Mouse (Mus musculus) embryo, embryonic 10.5 days (tissue): ENCODE measurements around the gene Asic2.
A peak's percentile ranks its signal among the peaks of the same experiment; 100 is the strongest.

Experiments used
- DNase-seq: peaks from one replicate; pipeline ENCODE4 v3.0.0-alpha.2; 2015; ENCODE audit warnings: low spot score

The Asic2 gene

DNA sequence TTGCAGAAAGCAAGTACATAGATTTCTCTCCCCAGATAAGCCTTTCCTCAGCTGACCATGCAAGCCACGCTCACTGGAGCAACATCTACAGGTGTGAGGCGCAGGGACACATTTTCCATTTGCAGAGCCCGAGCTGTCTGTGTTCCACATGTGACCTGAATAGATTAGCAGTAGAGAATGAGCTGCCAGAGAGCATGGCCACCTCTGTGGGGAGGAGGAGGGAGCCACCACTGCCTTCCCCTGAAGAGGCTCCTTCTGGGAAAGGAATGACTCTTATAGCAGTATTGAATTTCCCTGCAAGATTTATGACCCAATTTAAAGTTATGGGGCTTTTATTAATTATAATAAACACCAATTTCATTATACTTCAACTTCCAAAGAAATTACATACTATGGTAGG is 230.5 kb downstream of the Asic2 start:
- no peak for DNase-seq

DNA sequence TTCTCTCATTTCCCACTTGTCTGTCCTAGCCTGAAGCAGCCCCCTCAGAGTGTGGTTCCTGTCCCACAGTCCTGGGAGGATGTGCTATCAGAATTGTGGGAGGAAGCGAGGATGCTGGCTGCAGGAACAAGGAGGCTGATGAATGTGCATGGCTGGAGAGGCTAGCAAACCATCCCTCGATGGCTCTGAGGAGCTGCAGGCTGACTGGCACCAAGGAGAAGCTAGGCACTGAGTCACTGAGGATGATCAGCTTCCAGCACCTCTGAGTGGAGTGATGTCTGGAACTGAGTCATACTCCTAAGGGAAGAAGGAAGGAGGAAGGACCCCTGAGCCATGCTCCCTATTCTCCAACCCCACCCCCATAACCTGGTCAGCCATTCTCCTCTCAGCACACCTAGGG is 246.2 kb downstream of the Asic2 start:
- no peak for DNase-seq

DNA sequence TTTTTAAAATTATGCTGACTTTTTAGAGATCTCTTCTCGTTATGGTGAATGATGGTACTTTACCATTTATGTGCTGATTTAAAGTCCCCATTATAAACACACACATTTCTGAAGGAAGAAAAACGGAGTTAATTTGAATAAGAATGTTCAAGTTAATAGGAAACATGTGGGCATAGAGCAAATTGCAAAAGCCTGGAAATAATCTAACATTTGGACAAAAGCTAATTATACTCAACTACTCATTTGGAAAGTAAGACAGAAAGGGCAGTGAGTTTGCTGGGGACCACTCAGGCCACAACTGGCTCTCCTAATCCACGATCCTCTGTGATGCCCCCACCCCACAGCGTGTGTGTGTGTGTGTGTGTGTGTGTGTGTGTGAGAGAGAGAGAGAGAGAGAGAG is 253.5 kb downstream of the Asic2 start:
- DNase-seq, result peak; percentile 11

DNA sequence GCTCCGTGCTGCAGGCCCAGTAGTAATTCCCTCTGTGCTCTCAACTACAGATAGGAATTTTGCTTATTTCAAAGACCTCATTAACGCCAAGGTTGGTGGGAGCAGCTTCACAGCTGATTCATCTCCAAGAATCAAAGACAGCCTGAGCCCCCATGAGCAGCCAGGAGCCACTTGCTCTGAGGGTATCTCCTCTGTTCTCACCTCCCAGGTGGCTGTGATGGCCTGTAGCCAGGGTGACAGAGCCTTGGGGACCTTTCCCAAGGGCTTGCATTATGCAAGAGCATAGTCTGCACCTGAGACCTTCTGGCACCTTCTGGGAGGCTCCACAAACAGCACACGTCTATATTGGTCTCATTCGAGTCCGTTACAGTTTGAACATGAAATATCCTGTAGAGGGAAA is 261.3 kb downstream of the Asic2 start:
- no peak for DNase-seq

DNA sequence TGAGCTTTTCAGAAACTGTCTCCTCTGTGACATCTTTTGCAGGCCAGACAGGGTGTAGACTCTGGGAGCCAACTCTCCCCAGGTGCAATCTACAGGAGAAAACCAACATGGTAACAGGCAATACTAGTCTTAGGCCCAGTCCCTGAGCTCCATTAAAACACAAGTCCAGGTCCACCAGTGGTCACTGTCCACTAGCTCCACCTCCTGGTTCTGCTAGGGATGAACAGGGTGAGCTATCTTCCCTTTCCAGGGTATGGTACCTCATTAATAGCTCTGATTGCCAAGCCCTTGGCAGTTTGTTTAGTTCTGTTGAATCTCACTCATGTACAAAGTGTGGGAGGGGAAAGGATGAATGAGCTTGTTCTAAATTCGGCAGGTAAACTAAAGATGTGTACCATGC is 270.2 kb downstream of the Asic2 start:
- DNase-seq, result no peak

DNA sequence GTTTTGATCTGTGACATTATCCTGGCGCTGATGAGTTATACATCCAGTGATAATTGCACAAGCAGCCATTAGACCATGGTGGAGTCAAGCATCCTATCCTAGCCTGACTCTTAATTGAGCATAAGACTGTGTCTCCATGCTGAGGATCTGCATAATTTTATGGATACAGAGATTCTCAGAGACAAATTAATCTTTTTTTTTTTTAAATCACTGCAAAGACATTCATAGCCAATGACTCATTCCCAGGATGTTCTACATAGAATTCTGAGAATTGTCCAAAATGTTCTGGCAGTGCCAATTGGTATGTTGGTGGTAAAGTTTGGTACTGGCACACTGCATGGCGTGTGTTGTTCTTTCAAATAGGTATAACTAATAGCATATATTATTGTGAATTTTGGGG is 272.8 kb downstream of the Asic2 start:
- no peak for DNase-seq

DNA sequence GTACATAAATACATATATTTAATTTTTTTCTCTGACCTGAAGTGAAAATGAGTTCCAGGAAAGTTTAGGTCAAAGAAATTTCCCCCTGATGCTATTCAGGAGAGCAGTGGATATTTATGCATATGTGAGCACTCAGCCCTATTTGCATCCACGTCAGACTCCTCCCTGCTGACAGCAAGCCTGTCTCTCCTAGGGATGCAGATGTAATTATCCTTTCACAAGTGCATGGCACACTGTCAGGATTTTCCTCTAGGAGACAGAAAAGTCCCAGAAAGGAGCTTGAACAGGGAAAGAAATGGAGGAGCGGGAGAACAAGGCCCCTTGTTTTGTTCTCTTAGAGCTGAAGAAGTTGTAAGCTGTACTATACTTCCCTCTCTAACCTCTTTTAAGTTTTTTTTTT is 287.7 kb downstream of the Asic2 start:
- no peak for DNase-seq

DNA sequence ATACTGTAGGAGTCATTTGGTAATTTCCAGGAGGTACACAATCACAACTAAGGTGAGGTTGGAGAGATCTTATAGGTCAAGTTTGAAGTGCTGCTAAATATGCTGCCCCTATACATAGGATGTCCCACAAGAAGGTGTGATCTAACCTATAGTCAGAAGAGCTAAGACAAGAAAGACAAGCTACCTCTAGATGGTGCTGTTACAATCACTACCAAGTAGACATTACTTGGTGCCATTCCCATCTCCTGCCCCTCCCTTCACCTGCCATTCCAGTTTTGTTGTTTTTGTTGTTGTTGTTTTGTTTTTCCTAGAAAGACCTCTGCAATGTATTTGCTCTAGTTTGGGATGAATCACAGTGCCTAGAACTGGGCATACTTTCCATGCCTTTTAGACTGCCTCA is 296.5 kb downstream of the Asic2 start:
- DNase-seq, result no peak

DNA sequence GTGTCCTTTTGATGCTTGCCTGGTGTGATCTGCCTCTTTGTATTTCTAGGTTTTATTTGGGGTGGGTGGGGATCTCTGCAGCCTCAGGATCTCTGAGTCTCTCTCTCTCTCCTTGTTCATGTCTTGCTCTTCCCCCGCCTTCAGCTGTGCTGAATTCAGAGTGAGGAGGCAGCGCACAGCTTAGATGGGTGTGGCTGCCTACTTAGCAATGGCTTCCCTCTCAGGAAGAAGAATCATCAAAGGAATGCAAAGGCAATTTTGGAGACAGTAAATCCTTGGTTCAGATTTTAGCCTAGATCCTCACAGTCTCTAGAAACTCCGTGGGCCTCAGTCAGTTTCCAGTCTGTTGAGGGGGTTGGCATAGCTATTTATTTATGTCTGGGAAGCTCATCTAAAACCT is 297.8 kb downstream of the Asic2 start:
- no peak for DNase-seq

DNA sequence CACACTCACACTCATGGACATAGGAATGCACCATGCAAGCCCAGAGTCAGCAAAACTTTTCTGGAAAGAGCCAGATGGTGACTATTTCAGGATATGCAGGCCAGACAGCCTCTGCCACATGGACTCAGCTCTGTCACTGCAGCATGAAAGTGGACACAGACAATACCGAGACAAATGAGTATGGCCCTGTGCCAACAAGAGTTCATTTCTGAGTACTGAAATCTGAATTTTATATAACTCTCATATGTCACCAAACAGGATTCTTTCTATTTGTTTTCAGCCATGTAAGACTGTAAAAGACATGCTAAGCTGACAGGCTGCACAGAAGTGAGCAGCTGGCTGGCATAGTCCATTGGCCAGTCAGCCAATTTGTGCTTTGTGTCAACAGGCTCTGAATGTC is 309.4 kb downstream of the Asic2 start:
- DNase-seq, result no peak

DNA sequence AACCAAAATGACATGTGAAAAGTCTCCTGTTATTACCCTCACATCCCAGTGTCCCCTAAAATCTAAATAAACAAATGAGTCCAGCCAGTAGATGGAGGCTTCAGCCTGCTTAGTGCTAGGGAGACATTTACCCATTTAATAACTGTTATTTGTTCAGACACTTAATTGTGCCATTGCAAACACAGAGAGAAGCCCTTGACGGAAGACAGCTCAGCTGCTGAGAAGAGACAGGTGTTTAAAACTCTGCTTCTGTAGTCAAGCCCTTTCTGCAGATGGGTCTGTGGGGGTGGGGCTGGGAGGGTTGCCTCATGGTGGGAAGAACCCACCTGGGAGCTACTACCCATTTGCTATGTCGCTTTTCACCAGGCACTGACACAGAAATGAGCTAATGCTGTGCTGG is 311.1 kb downstream of the Asic2 start:
- DNase-seq, result no peak

DNA sequence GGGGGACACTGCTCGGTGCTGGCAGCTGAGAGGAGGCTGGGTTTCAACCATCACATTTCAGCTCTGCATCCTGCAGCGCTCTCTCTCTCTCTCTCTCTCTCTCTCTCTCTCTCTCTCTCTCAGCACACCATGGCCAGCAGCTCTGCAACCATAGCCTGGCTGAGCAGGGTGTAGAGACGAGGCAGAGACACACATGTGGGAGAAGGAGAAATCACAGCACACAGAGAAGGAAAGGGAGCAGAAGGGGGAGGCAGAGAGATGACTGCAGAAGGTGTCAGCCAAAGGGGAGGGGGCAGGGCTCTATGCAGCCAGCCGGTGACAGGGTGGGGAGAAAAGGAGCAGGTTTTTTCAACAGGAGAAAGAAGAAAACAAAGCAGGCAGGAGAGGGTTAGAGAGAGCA is 320.4 kb downstream of the Asic2 start:
- no peak for DNase-seq

DNA sequence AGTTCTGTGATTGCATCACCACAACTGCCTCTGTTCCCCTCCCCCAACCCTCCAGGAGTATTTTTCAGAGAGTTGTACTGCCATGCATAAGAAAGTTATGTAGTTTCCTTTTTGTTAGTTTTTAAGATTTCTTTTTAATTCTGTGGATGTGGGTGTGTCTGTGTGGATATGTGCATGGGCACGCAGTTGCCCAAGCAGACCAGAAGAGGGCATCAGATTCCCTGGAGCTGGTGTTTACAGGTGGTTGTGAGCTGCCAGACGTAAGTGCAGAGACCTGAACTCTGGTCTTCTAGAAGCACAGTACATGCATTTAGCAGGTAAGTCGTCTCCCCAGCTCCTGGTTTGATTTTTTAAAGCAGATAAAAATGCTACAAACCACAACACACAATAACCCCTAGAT is 322.7 kb downstream of the Asic2 start:
- DNase-seq, result no peak

DNA sequence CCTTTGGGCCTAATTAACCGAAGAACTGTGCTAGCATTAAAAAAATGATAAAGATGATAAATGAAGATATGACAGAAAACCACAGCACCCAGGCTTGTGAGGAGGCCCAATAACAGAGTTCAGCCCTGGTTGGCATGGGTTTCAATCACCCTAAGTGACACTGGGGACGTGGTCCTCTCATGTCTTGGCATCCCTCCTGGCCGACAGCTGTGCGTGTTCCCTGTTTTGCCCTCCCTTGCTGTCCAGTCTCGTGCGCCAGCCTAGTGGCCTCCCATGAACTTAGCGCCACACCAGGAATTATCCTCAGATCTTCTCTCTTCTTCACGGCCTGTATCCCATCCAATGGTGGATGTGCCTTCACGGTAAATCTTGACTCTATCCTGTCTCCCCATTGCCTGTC is 331.9 kb downstream of the Asic2 start:
- no peak for DNase-seq

DNA sequence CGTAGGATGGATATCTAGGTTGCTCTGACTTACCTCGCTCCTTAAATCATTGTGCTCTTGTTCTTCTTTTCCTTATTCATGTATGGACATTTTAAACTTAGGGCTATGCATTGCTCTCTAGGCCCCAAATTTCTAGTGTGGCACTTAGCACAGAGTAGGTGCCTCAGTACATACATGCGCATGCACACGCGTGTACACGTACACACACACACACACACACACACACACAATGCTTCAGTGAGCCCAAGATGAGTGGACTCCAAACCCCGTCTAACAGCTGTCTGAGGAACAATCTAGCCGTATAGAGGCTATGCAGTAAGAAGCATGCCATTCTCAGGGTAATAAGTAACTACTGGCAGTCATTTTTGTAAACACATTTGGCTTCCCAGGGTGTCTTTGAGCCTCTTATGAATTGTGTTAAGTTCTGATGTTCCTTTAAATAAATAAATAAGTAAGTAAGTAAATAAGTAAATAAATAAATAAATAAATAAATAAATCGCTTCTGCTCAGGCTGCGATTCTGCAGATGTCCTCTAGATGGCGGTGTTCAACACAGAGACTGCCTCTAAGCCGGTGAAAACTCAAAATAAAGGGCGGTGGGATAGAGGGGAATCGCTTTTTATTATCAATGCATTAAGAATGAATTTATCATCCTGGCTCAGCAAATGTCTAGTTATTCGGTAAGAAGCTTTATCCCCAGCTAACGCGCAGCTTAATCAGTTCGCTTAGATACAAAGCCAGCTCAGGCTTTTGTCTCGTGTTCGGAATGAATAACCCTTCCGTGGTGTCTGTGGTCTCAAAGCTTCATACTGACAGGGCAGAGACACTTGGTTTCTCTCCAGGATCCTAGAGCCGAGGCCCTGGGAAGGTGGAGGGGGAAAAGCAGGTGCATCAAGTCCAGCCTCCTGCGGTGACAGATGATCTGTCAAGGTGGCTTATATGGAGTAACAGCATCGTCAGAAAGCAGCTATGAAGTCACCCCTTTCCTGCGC is 333.6 kb downstream of the Asic2 start:
- peak; percentile 80 for DNase-seq

DNA sequence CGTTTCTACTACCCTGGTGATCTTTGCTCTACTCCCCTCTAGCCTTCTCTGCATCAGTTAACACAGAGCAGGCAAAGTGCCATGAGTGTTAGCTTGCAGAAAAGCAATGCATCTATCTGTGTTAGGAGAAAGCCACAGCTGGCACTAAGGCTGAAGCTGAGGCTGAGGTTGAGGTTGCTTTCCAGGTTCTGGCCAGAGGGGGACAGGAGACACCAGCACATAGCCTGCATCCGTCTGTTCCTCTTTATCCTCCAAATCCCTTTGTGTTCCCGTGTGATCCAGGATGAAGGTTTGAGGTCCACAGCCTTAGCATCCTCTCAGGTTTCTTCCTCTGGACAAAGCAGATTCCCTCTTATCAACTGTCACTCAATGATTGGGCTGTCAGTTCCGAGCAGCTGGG is 343.1 kb downstream of the Asic2 start:
- DNase-seq, result no peak

DNA sequence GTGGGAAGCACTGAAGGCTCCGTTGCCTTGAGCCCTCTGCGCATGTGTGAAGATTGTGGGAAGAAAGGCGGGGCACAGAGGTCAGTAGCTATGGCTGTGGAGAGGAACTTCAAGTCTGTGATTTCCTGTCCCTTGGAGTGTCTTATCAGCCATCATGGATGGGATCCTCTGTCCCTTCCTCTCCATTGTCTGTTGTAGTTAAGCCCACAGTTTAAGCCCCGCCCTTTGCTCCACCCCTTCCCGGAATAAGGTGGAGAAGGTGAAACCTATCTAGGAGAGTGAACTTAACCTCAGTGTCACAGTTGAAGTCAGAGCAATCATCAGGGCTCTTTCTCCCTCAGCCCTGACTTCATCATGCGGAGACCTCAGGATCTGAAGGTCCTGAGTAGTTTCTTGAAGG is 347.7 kb downstream of the Asic2 start:
- DNase-seq, result no peak

DNA sequence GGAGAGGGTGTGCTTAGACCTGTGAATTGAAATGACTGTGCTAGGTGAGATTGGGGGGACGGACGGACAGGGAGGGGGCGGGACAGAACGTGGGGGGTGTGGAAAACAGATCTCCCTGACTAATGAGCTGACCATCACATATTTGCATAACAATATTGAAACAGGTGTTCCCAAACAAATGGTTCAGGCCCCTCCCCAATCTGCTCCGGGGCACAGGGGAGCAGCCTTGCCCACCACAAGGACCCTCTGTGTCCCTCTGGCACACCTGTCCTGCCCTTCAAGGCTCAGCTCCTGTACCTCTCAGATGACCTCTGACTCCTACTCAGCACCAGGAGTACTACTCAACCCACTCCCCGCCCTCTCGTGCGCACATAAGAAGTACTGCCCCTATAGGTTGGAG is 351.8 kb downstream of the Asic2 start:
- DNase-seq, result no peak

DNA sequence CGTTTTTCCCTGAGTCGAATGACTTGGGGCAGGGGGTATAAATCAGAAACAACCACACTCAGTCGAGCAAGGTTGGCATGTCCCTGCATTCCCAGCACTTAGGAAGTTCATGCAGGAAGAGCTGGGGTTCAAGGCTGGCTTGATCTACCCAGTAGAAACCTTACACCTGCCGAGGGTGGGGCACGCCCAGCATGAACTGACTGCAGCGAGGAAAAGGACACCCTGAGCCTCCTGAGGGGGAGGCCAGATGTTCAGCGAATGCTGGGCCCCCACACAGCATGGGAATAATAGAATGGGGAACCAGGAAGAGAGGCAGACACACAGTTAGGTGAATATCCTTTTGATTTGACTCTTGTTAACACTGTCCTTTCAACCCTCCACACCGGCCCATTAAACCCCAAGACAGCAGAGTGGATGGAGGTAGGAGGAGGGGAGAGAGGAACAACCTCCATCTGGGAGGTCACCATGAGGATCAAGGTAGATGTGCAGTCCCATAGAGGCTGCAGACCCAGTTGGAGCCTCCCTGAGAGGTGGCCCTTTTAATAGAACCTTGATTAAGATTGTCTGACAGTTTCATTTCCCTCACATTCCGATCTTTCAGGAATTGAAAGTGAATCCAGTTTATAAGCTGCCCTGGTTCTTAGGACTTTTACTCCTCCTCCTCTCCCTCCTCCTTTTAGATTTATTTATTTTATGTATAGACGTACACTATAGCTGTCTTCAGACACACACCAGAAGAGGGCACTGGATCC is 354.2 kb downstream of the Asic2 start:
- DNase-seq, result peak; percentile 19

DNA sequence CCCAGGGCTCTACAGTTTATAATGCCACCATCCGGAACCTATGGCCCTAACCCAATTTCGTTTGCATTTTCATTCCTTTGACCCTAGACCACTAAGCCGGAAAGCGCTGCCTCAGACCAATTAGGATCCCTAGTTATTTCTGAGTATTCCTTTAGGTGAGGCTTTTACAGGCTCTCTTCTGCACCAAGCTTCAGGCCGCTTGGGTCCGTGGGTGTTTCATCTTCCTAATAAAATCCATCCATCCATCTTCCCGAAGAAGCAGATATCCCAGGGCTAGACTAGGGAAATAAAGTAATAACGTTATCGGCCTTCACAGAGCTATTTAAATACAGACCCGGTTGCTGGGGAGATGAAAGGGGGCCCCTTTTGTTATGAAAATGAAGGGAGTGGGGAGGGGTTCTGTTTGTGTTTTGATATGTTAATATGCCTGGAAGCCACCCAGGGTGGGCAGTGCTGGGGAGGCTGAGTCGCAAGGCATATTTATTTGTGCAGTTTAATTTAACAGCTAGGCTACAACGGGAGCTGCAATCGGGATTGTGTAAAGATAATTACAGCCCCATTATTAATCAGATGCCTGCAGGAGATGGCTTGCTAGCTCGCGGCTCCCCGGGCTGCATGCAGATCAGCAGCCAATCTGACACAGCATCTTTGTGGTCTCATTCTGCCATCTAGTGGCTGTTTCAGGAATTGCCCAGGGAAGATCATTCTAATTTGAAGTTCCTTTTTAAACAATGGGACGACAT is 355.3 kb downstream of the Asic2 start:
- DNase-seq, result peak; percentile 96

DNA sequence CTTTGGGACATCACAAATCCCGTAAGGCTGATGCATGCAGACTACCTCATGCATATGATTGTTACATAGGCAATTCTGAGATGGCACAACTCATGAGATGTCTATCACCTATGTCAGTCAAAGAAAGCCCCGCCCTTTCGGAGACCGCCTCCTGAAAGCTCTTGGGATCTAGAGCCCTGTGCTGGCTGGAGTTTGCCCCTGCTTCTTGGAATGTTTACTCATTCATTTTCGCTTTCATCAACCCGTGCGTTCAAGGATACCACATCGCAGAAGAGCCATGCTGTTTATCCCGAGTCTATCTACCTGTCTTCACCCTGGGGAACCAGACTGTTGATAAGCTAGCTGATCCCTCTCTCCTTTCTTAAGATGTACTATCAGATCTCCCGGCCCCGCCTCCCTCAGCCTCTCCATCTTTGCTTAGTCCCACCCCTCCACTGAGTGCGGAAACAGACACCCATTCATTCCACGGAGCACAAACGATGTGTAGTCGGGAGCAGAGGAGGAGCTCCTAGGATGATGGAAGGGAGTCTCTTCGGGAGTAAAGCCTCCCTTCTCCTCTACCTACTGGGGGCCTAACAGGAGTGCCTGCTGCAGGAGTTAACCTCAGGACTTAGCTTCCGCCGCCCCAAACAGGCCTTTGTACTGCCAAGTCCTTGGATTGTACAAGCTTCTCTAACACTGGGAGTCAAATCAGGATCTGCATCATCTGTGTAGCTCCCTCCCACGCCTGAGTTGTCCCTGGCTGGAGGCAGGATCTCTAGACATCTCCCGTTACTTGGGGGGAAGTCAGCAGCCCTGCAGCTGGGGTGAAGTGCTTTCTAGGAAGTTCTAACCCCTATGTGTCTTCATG is 356.1 kb downstream of the Asic2 start:
- peak; percentile 75 for DNase-seq

DNA sequence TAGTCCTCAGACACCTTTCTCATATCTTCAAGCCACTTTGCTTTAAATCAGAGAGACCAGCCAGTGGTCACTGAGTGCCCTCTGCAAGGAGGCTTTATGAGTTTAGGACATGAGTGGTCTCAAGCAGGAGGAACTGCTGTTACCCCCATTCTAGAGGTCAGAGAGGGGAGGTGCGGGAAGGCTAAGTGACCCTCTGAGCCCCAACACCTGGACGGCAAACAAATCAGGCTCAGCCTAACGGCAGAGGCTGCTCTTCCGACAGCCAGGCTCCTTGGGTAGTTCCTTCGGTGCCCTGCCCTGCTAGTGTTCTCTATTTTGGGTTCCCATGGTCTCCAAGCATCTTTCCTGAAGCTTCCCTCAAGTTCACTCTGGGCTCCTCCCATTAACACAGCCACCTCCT is 357.8 kb downstream of the Asic2 start:
- DNase-seq, result no peak
